Mouse (Mus musculus): ENCODE results near the gene Ppp1cc. TPM values are rescaled to one million over a fixed set of nuclear protein-coding genes. Genes with fewer than 3 reads are reported as not detected.

Ppp1cc gene
- polyA plus RNA-seq, 1 experiment from 2014 or later, result 200 TPM

GRCm38 (mm10) chr5:122158557-122159515 lies 758 bp downstream of the Ppp1cc start:
- ATAC-seq (ENCODE audit: low FRiP score) (peak; percentile 28; the same call in 1 of the 2 replicates), DNase-seq (ENCODE audit: low spot score) (peak; percentile 31)
- WGBS, result 3% methylated on average over 42 of the region's 42 CpGs
- no peaks in the 10 kb centered on the region for H3K27me3 ChIP-seq (ENCODE audit: control insufficient read depth, insufficient read depth, low read length)
- H3K36me3 ChIP-seq (replicated peaks; ENCODE audit: control insufficient read depth, insufficient read depth), result peaks cover 17% of the 10 kb centered on the region; the same call in 1 of the 2 replicates
- peak overlapping the region; percentile 94 for H3K9ac ChIP-seq
- peak overlapping the region; percentile 76 for H3K4me3 ChIP-seq (replicated peaks; ENCODE audit: low read length)
- peak overlapping the region; percentile 88 for H3K27ac ChIP-seq
- H3K4me2 ChIP-seq (replicated peaks), result peak overlapping the region; percentile 69
- no peaks in the 10 kb centered on the region for H3K9me3 ChIP-seq (ENCODE audit: control insufficient read depth, low read length)
- peaks cover 46% of the 10 kb centered on the region for H3K4me1 ChIP-seq (replicated peaks; ENCODE audit: control insufficient read depth, insufficient read depth, low read length)

- no peak overlapping the region for H3K4me3 ChIP-seq (replicated peaks; ENCODE audit: low read length)
- H3K36me3 ChIP-seq (replicated peaks; ENCODE audit: control insufficient read depth, insufficient read depth), result peaks cover 41% of the 10 kb centered on the region
- no peaks in the 10 kb centered on the region for H3K9me3 ChIP-seq (ENCODE audit: control insufficient read depth, low read length)
- H3K4me1 ChIP-seq (replicated peaks; ENCODE audit: control insufficient read depth, insufficient read depth, low read length), result peaks cover 83% of the 10 kb centered on the region
- no peak overlapping the region for H3K4me2 ChIP-seq (replicated peaks)
- DNase-seq (ENCODE audit: low spot score) (no peak), ATAC-seq (ENCODE audit: low FRiP score) (no peak)
- H3K9ac ChIP-seq, result 0 out of 2 replicates have a peak overlapping the region, but pooled peaks have one; percentile 39
- no peaks in the 10 kb centered on the region for H3K27me3 ChIP-seq (ENCODE audit: control insufficient read depth, insufficient read depth, low read length)
- 67% methylated on average over 6 of the region's 6 CpGs for WGBS
- no peak overlapping the region for H3K27ac ChIP-seq
Observed at GRCm38 (mm10) chr5:122163194-122163593, 5.1 kb downstream of the Ppp1cc start.

- peaks cover 83% of the 10 kb centered on the region for H3K4me1 ChIP-seq (replicated peaks; ENCODE audit: control insufficient read depth, insufficient read depth, low read length)
- H3K4me2 ChIP-seq (replicated peaks), result 0 out of 2 replicates have a peak overlapping the region, but pooled peaks have one; percentile 2
- H3K4me3 ChIP-seq (replicated peaks; ENCODE audit: low read length), result no peak overlapping the region
- no peak for DNase-seq (ENCODE audit: low spot score)
- H3K27ac ChIP-seq, result no peak overlapping the region
- ATAC-seq (ENCODE audit: low FRiP score), result no peak
- no peak overlapping the region for H3K9ac ChIP-seq
- H3K27me3 ChIP-seq (ENCODE audit: control insufficient read depth, insufficient read depth, low read length), result no peaks in the 10 kb centered on the region
- H3K9me3 ChIP-seq (ENCODE audit: control insufficient read depth, low read length), result no peaks in the 10 kb centered on the region
- 71% methylated on average over 3 of the region's 3 CpGs for WGBS
- peaks cover 48% of the 10 kb centered on the region for H3K36me3 ChIP-seq (replicated peaks; ENCODE audit: control insufficient read depth, insufficient read depth)
Observed at GRCm38 (mm10) chr5:122164011-122164410, 5.9 kb downstream of the Ppp1cc start.

- H3K4me2 ChIP-seq (replicated peaks), result no peak overlapping the region
Observed at GRCm38 (mm10) chr5:122165233-122165915, 7.3 kb downstream of the Ppp1cc start.

GRCm38 (mm10) chr5:122166636-122167161 lies 8.6 kb downstream of the Ppp1cc start:
- H3K9me3 ChIP-seq (ENCODE audit: control insufficient read depth, low read length), result no peaks in the 10 kb centered on the region
- H3K9ac ChIP-seq, result peak overlapping the region; percentile 33
- no peak overlapping the region for H3K4me3 ChIP-seq (replicated peaks; ENCODE audit: low read length)
- 38% methylated on average over 8 of the region's 8 CpGs for WGBS
- peaks cover 59% of the 10 kb centered on the region for H3K4me1 ChIP-seq (replicated peaks; ENCODE audit: control insufficient read depth, insufficient read depth, low read length)
- peak overlapping the region; percentile 15; the same call in 1 of the 2 replicates for H3K4me2 ChIP-seq (replicated peaks)
- no peaks in the 10 kb centered on the region for H3K27me3 ChIP-seq (ENCODE audit: control insufficient read depth, insufficient read depth, low read length)
- H3K27ac ChIP-seq, result peak overlapping the region; percentile 63
- ATAC-seq (ENCODE audit: low FRiP score) (no peak), DNase-seq (ENCODE audit: low spot score) (peak; percentile 27)
- peaks cover 70% of the 10 kb centered on the region for H3K36me3 ChIP-seq (replicated peaks; ENCODE audit: control insufficient read depth, insufficient read depth)

More at GRCm38 (mm10) chr5:122165233-122165915, 7.3 kb downstream of the Ppp1cc start:
- H3K4me3 ChIP-seq (replicated peaks; ENCODE audit: low read length), result no peak overlapping the region
- ATAC-seq (ENCODE audit: low FRiP score), result no peak
- WGBS, result 52% methylated on average over 6 of the region's 6 CpGs
- H3K4me1 ChIP-seq (replicated peaks; ENCODE audit: control insufficient read depth, insufficient read depth, low read length), result peaks cover 72% of the 10 kb centered on the region
- 0 out of 2 replicates have a peak overlapping the region, but pooled peaks have one; percentile 13 for H3K9ac ChIP-seq
- no peak overlapping the region for H3K27ac ChIP-seq
- H3K36me3 ChIP-seq (replicated peaks; ENCODE audit: control insufficient read depth, insufficient read depth), result peaks cover 61% of the 10 kb centered on the region
- H3K27me3 ChIP-seq (ENCODE audit: control insufficient read depth, insufficient read depth, low read length), result no peaks in the 10 kb centered on the region
- DNase-seq (ENCODE audit: low spot score), result no peak
- no peaks in the 10 kb centered on the region for H3K9me3 ChIP-seq (ENCODE audit: control insufficient read depth, low read length)

- Histone ChIP-seq H3K27ac (no peak overlapping the region), H3K36me3 (replicated peaks; ENCODE audit: control insufficient read depth, insufficient read depth) (peaks cover 78% of the 10 kb centered on the region), H3K4me1 (replicated peaks; ENCODE audit: control insufficient read depth, insufficient read depth, low read length) (peaks cover 41% of the 10 kb centered on the region), H3K9ac (no peak overlapping the region), H3K9me3 (ENCODE audit: control insufficient read depth, low read length) (no peaks in the 10 kb centered on the region), H3K4me2 (replicated peaks) (no peak overlapping the region), H3K27me3 (ENCODE audit: control insufficient read depth, insufficient read depth, low read length) (no peaks in the 10 kb centered on the region), H3K4me3 (replicated peaks; ENCODE audit: low read length) (no peak overlapping the region)
- ATAC-seq (ENCODE audit: low FRiP score) (no peak), DNase-seq (ENCODE audit: low spot score) (no peak)
- WGBS, result 95% methylated on average over 14 of the region's 14 CpGs
Observed at GRCm38 (mm10) chr5:122168344-122169069, 10.4 kb downstream of the Ppp1cc start.

GRCm38 (mm10) chr5:122171058-122171457 lies 13.0 kb downstream of the Ppp1cc start:
- no peak overlapping the region for H3K4me3 ChIP-seq (replicated peaks; ENCODE audit: low read length)
- H3K36me3 ChIP-seq (replicated peaks; ENCODE audit: control insufficient read depth, insufficient read depth), result peaks cover 78% of the 10 kb centered on the region
- ATAC-seq (ENCODE audit: low FRiP score) (no peak), DNase-seq (ENCODE audit: low spot score) (no peak)
- H3K9me3 ChIP-seq (ENCODE audit: control insufficient read depth, low read length), result no peaks in the 10 kb centered on the region
- H3K27ac ChIP-seq, result no peak overlapping the region
- WGBS, result 94% methylated on average over 8 of the region's 8 CpGs
- H3K4me1 ChIP-seq (replicated peaks; ENCODE audit: control insufficient read depth, insufficient read depth, low read length), result peaks cover 15% of the 10 kb centered on the region
- H3K9ac ChIP-seq, result no peak overlapping the region
- H3K27me3 ChIP-seq (ENCODE audit: control insufficient read depth, insufficient read depth, low read length), result no peaks in the 10 kb centered on the region
- no peak overlapping the region for H3K4me2 ChIP-seq (replicated peaks)

- H3K36me3 ChIP-seq (replicated peaks; ENCODE audit: control insufficient read depth, insufficient read depth), result peaks cover 55% of the 10 kb centered on the region
- H3K9ac ChIP-seq, result no peak overlapping the region
- H3K4me1 ChIP-seq (replicated peaks; ENCODE audit: control insufficient read depth, insufficient read depth, low read length), result no peaks in the 10 kb centered on the region
- WGBS, result 76% methylated on average over 2 of the region's 2 CpGs
- H3K27ac ChIP-seq, result no peak overlapping the region
- ATAC-seq (ENCODE audit: low FRiP score) (no peak), DNase-seq (ENCODE audit: low spot score) (no peak)
- no peak overlapping the region for H3K4me3 ChIP-seq (replicated peaks; ENCODE audit: low read length)
- no peak overlapping the region for H3K4me2 ChIP-seq (replicated peaks)
- H3K27me3 ChIP-seq (ENCODE audit: control insufficient read depth, insufficient read depth, low read length), result no peaks in the 10 kb centered on the region
- H3K9me3 ChIP-seq (ENCODE audit: control insufficient read depth, low read length), result no peaks in the 10 kb centered on the region
Observed at GRCm38 (mm10) chr5:122175402-122175801, 17.3 kb downstream of the Ppp1cc start.

All from hindbrain, embryonic 14.5 days (tissue).